Mouse (Mus musculus) intestine, embryonic 14.5 days (tissue): ENCODE results near the gene Fcgrt. TPM values are rescaled to one million over a fixed set of nuclear protein-coding genes. Genes with fewer than 3 reads are reported as not detected.
A peak's percentile ranks its signal among the peaks of the same experiment; 100 is the strongest.

Experiments
- ATAC-seq: fragments of 200-750 bp; cut with Nextera tagmentation; replicated peaks from 2 replicates; pipeline ENCODE4 v1.8.0; 2017; ENCODE audit warnings: low read depth, moderate number of reproducible peaks, moderate TSS enrichment, moderate library complexity; ENCODE audit not compliant: low FRiP score, low TSS enrichment
- DNase-seq: peaks from one replicate; pipeline ENCODE4 v3.0.0-alpha.2; 2018; ENCODE audit warnings: low spot score
- H3K27ac ChIP-seq: fragments of 300-500 bp; sonication (generic); 2 replicates; pipeline ENCODE4 v1.5.1; 2014; ENCODE audit warnings: low read depth, mild to moderate bottlenecking, control low read depth
- H3K27me3 ChIP-seq: fragments of 300-500 bp; sonication (generic); replicated peaks from 2 replicates; pipeline ENCODE4 v1.6.1; 2014; ENCODE audit warnings: low read length, control low read depth; ENCODE audit not compliant: control insufficient read depth, insufficient read depth
- H3K36me3 ChIP-seq: fragments of 300-500 bp; sonication (generic); 2 replicates; pipeline ENCODE4 v1.6.1; 2014; ENCODE audit warnings: low read length, control low read depth; ENCODE audit not compliant: control insufficient read depth, insufficient read depth
- H3K4me1 ChIP-seq: fragments of 300-500 bp; sonication (generic); replicated peaks from 2 replicates; pipeline ENCODE4 v1.6.1; 2014; ENCODE audit warnings: low read length, control low read depth, mixed read lengths; ENCODE audit not compliant: control insufficient read depth, insufficient read depth
- H3K4me2 ChIP-seq: fragments of 300-500 bp; sonication (generic); 2 replicates; pipeline ENCODE4 v1.6.1; 2014; ENCODE audit warnings: low read length
- H3K4me3 ChIP-seq: fragments of 300-500 bp; sonication (generic); 2 replicates; pipeline ENCODE4 v1.5.1; 2014; ENCODE audit warnings: low read depth, low read length, control low read depth, mixed read lengths
- H3K9ac ChIP-seq: fragments of 300-500 bp; sonication (generic); 2 replicates; pipeline ENCODE4 v1.6.1; 2014; ENCODE audit warnings: mild to moderate bottlenecking, low read length
- H3K9me3 ChIP-seq: fragments of 300-500 bp; sonication (generic); 2 replicates; pipeline ENCODE4 v1.6.1; 2016; ENCODE audit warnings: low read length, control low read depth; ENCODE audit not compliant: control insufficient read depth
- WGBS: fragments of 180-500 bp; shearing (Covaris S2); extraction: QIAGEN DNeasy Blood & Tissue Kit; methylation state at CpG from one replicate; pipeline ENCODE4 v1.1.7; 2014; 5-methylcytosine and 5-hydroxymethylcytosine counted together
- polyA plus RNA-seq: library from polyadenylated mRNA; unstranded; fragments of >200 nt; fragmentation: Nextera tagmentation; extraction: Ambion mirVana; gene quantifications from 2 replicates; pipeline ENCODE4 v1.2.1, GENCODE M21; 2014

Gene Fcgrt
- polyA plus RNA-seq, 1 experiment from 2014 or later, result 64.1 TPM

DNA sequence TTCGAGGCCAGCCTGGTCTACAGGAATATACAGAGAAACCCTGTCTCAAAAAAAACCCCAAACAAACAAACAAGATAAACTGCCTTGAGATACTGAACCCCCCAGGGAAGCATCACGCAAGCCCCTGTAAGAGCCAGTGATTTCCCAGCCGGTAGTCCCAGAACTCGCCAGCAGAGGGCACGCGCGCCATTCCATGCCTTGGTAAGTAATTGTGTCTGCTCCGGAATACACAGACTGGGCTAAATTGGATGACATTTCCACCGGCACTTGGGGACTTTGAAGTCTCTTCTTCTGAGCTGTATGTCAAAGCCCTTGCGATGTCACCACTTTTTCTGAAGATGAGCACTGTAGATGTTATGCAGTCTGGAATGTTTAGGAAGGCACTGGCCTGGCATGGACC is 23.8 kb downstream of the Fcgrt start:
- Histone ChIP-seq H3K4me3 (no peak overlapping the region), H3K4me2 (no peak overlapping the region), H3K4me1 (no peaks in the 10 kb centered on the region), H3K36me3 (peaks cover 57% of the 10 kb centered on the region), H3K27me3 (no peaks in the 10 kb centered on the region), H3K9me3 (no peaks in the 10 kb centered on the region), H3K9ac (no peak overlapping the region), H3K27ac (no peak overlapping the region)
- ATAC-seq, result peak; percentile 25; the same call in 1 of the 2 replicates
- peak; percentile 99 for DNase-seq
- 2% methylated on average over 10 of the region's 10 CpGs for WGBS

- WGBS, result 31% methylated on average over 9 of the region's 9 CpGs
- H3K4me1 ChIP-seq, result no peaks in the 10 kb centered on the region
- no peaks in the 10 kb centered on the region for H3K27me3 ChIP-seq
- H3K9me3 ChIP-seq, result no peaks in the 10 kb centered on the region
- DNase-seq (peak; percentile 82), ATAC-seq (peak; percentile 32; the same call in 1 of the 2 replicates)
- peaks cover 58% of the 10 kb centered on the region for H3K36me3 ChIP-seq
- H3K4me3 ChIP-seq, result no peak overlapping the region
- H3K4me2 ChIP-seq, result no peak overlapping the region
- no peak overlapping the region for H3K27ac ChIP-seq
- no peak overlapping the region for H3K9ac ChIP-seq
Measured at GRCm38 (mm10) chr7:45078513-45078912, 25.1 kb downstream of the Fcgrt start.

- ATAC-seq (no peak), DNase-seq (no peak)
- 88% methylated on average over 2 of the region's 2 CpGs for WGBS
- H3K9me3 ChIP-seq, result no peaks in the 10 kb centered on the region
- H3K4me2 ChIP-seq, result no peak overlapping the region
- no peak overlapping the region for H3K9ac ChIP-seq
- H3K27me3 ChIP-seq, result no peaks in the 10 kb centered on the region
- no peak overlapping the region for H3K4me3 ChIP-seq
- no peak overlapping the region for H3K27ac ChIP-seq
- H3K36me3 ChIP-seq, result peaks cover 53% of the 10 kb centered on the region
- H3K4me1 ChIP-seq, result no peaks in the 10 kb centered on the region
Measured at GRCm38 (mm10) chr7:45077829-45078228, 25.8 kb downstream of the Fcgrt start.

GRCm38 (mm10) chr7:45077322-45077721 is 26.3 kb downstream of the Fcgrt start:
- H3K4me1 ChIP-seq, result no peaks in the 10 kb centered on the region
- 91% methylated on average over 14 of the region's 14 CpGs for WGBS
- H3K9me3 ChIP-seq, result no peaks in the 10 kb centered on the region
- no peak for ATAC-seq
- peaks cover 48% of the 10 kb centered on the region for H3K36me3 ChIP-seq
- DNase-seq, result no peak
- no peaks in the 10 kb centered on the region for H3K27me3 ChIP-seq
- no peak overlapping the region for H3K27ac ChIP-seq
- no peak overlapping the region for H3K4me3 ChIP-seq
- H3K4me2 ChIP-seq, result no peak overlapping the region
- no peak overlapping the region for H3K9ac ChIP-seq

GRCm38 (mm10) chr7:45076501-45076900 is 27.1 kb downstream of the Fcgrt start:
- WGBS, result 87% methylated on average over 30 of the region's 30 CpGs
- Histone ChIP-seq H3K4me1 (no peaks in the 10 kb centered on the region), H3K9ac (no peak overlapping the region), H3K27ac (no peak overlapping the region), H3K4me2 (no peak overlapping the region), H3K4me3 (no peak overlapping the region), H3K27me3 (no peaks in the 10 kb centered on the region), H3K36me3 (peaks cover 45% of the 10 kb centered on the region), H3K9me3 (no peaks in the 10 kb centered on the region)
- ATAC-seq (no peak), DNase-seq (no peak)

- ATAC-seq, result no peak
- Histone ChIP-seq H3K36me3 (peaks cover 45% of the 10 kb centered on the region), H3K27ac (no peak overlapping the region), H3K4me3 (no peak overlapping the region), H3K4me2 (no peak overlapping the region), H3K27me3 (no peaks in the 10 kb centered on the region), H3K4me1 (no peaks in the 10 kb centered on the region), H3K9me3 (no peaks in the 10 kb centered on the region), H3K9ac (no peak overlapping the region)
- WGBS, result 74% methylated on average over 4 of the region's 4 CpGs
- no peak for DNase-seq
Measured at GRCm38 (mm10) chr7:45075405-45075804, 28.2 kb downstream of the Fcgrt start.

- no peak overlapping the region for H3K9ac ChIP-seq
- no peaks in the 10 kb centered on the region for H3K4me1 ChIP-seq
- ATAC-seq (no peak), DNase-seq (no peak)
- WGBS, result 95% methylated on average over 12 of the region's 12 CpGs
- H3K4me2 ChIP-seq, result no peak overlapping the region
- H3K9me3 ChIP-seq, result no peaks in the 10 kb centered on the region
- H3K27me3 ChIP-seq, result no peaks in the 10 kb centered on the region
- peaks cover 45% of the 10 kb centered on the region for H3K36me3 ChIP-seq
- H3K27ac ChIP-seq, result no peak overlapping the region
- H3K4me3 ChIP-seq, result no peak overlapping the region
Measured at GRCm38 (mm10) chr7:45073949-45074348, 29.7 kb downstream of the Fcgrt start.

DNA sequence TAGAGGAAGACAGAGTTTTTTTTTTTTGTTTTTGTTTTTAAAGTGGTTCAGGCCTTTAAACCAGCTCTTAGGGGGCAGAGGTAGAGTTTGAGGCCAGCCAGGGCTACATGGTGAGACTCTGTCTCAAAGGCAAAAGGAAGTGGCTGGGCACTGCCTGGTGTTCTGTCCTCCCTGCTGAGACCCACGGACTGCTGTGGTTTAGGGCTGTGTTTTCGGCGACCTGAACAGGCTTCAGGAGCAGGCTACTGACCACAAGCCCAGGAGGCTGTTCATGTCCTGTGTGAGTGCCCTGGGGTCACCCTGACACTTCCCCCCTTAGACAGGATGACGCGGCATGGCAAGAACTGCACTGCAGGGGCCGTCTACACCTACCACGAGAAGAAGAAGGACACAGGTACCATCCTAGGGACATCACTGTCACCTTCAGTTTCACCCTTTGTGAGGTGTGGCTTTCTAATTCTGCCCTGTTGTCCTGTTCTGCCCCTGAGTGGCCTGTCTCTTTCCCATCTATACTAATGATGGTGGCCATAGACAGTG is 30.4 kb downstream of the Fcgrt start:
- Histone ChIP-seq H3K4me3 (no peak overlapping the region), H3K4me1 (no peaks in the 10 kb centered on the region), H3K36me3 (peaks cover 45% of the 10 kb centered on the region), H3K4me2 (no peak overlapping the region), H3K27ac (no peak overlapping the region), H3K9ac (no peak overlapping the region), H3K27me3 (no peaks in the 10 kb centered on the region), H3K9me3 (no peaks in the 10 kb centered on the region)
- DNase-seq (no peak), ATAC-seq (no peak)
- 83% methylated on average over 7 of the region's 7 CpGs for WGBS

DNA sequence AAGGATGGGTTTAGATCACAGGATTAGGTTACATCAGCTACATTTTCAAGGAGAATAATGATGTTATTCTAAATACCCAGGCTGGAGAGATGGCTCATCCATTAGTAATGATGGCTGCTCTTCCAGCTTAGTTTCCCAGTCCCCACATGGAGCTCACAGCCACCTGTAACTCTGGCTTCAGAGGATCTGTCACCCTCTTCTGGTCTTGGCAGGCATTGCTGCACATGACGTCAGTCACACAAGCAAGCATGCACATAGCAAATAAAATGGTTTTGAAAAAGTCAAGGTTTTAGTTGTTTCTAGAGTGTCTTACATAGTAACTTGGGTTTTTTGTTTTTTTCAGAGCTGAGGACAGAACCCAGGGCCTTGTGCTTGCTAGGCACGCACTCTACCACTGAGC is 31.4 kb downstream of the Fcgrt start:
- ATAC-seq (no peak), DNase-seq (no peak)
- Histone ChIP-seq H3K4me1 (no peaks in the 10 kb centered on the region), H3K4me2 (no peak overlapping the region), H3K27ac (no peak overlapping the region), H3K9me3 (no peaks in the 10 kb centered on the region), H3K27me3 (no peaks in the 10 kb centered on the region), H3K4me3 (no peak overlapping the region), H3K9ac (no peak overlapping the region), H3K36me3 (peaks cover 38% of the 10 kb centered on the region)
- WGBS, result 88% methylated on average over 2 of the region's 2 CpGs
